Mouse (Mus musculus) midbrain, embryonic 16.5 days (tissue): Measurements from ENCODE around the gene Kbtbd4. TPM values are rescaled to one million over a fixed set of nuclear protein-coding genes. Genes with fewer than 3 reads are reported as not detected.
A peak's percentile ranks its signal among the peaks of the same experiment; 100 is the strongest.

Experiments used
- ATAC-seq: fragments of 200-750 bp; cut with Nextera tagmentation; 2 replicates; pipeline ENCODE4 v1.8.0; 2017; ENCODE audit warnings: moderate TSS enrichment
- H3K27ac ChIP-seq: fragments of 300-500 bp; sonication (generic); 2 replicates; pipeline ENCODE4 v1.5.1; 2014; ENCODE audit warnings: mild to moderate bottlenecking, low read length, mixed read lengths
- H3K27me3 ChIP-seq: fragments of 300-500 bp; sonication (generic); 2 replicates; pipeline ENCODE4 v1.6.1; 2014; ENCODE audit warnings: low read depth, low read length, mixed read lengths; ENCODE audit not compliant: control insufficient read depth, insufficient read depth
- H3K36me3 ChIP-seq: fragments of 300-500 bp; sonication (generic); 2 replicates; pipeline ENCODE4 v1.6.1; 2014; ENCODE audit warnings: mild to moderate bottlenecking, low read length, moderate library complexity, mixed read lengths; ENCODE audit not compliant: control insufficient read depth, insufficient read depth
- H3K4me1 ChIP-seq: fragments of 300-500 bp; sonication (generic); 2 replicates; pipeline ENCODE4 v1.6.1; 2014; ENCODE audit warnings: mild to moderate bottlenecking, low read length, mixed read lengths; ENCODE audit not compliant: control insufficient read depth, insufficient read depth
- H3K4me2 ChIP-seq: fragments of 300-500 bp; sonication (generic); 2 replicates; pipeline ENCODE4 v1.6.1; 2014; ENCODE audit warnings: mild to moderate bottlenecking, low read length, mixed read lengths
- H3K4me3 ChIP-seq: fragments of 300-500 bp; sonication (generic); 2 replicates; pipeline ENCODE4 v1.5.1; 2014; ENCODE audit warnings: low read depth, mild to moderate bottlenecking, low read length, moderate library complexity, mixed read lengths
- H3K9ac ChIP-seq: fragments of 300-500 bp; sonication (generic); 2 replicates; pipeline ENCODE4 v1.6.1; 2014; ENCODE audit warnings: low read depth, low read length, mixed read lengths
- H3K9me3 ChIP-seq: fragments of 300-500 bp; sonication (generic); replicated peaks from 2 replicates; pipeline ENCODE4 v1.6.1; 2014; ENCODE audit warnings: mild to moderate bottlenecking, low read length, mixed read lengths; ENCODE audit not compliant: control insufficient read depth, poor library complexity, severe bottlenecking
- WGBS: fragments of 180-500 bp; shearing (Covaris S2); extraction: QIAGEN DNeasy Blood & Tissue Kit; methylation state at CpG from one replicate; pipeline ENCODE4 v1.1.7; 2014; 5-methylcytosine and 5-hydroxymethylcytosine counted together
- polyA plus RNA-seq: library from polyadenylated mRNA; unstranded; fragments of >200 nt; fragmentation: Nextera tagmentation; extraction: Ambion mirVana; gene quantifications from 2 replicates; pipeline ENCODE4 v1.2.1, GENCODE M21; 2015

Gene Kbtbd4
- polyA plus RNA-seq, 1 experiment from 2014 or later: 62.6 TPM

DNA sequence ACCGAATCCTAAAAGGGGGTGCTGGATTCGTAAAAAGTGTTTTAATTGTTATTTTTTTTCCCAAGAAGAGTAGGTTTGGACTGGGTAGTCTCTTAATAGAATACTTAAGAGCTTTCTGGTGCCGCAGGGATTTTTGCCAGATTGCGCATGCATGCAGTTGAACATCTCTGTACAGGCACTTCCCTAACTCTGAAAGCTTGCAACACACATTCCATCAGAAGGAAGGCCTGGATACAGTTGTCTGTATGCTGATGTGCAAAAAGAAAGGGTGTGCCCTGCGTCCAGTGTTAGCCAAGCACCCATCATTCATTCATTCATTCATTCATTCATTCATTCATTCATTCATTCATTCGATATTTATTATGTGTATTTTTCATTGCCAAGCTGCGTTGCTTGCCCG lies 35.2 kb downstream of the Kbtbd4 start:
- peak; percentile 74 for ATAC-seq
- Histone ChIP-seq H3K9ac (peak overlapping the region; percentile 97), H3K4me2 (peak overlapping the region; percentile 60), H3K27me3 (no peaks in the 10 kb centered on the region), H3K4me1 (peaks cover 36% of the 10 kb centered on the region), H3K36me3 (no peaks in the 10 kb centered on the region), H3K9me3 (no peaks in the 10 kb centered on the region), H3K4me3 (peak overlapping the region; percentile 99), H3K27ac (peak overlapping the region; percentile 94)
- 44% methylated on average over 8 of the region's 8 CpGs for WGBS

DNA sequence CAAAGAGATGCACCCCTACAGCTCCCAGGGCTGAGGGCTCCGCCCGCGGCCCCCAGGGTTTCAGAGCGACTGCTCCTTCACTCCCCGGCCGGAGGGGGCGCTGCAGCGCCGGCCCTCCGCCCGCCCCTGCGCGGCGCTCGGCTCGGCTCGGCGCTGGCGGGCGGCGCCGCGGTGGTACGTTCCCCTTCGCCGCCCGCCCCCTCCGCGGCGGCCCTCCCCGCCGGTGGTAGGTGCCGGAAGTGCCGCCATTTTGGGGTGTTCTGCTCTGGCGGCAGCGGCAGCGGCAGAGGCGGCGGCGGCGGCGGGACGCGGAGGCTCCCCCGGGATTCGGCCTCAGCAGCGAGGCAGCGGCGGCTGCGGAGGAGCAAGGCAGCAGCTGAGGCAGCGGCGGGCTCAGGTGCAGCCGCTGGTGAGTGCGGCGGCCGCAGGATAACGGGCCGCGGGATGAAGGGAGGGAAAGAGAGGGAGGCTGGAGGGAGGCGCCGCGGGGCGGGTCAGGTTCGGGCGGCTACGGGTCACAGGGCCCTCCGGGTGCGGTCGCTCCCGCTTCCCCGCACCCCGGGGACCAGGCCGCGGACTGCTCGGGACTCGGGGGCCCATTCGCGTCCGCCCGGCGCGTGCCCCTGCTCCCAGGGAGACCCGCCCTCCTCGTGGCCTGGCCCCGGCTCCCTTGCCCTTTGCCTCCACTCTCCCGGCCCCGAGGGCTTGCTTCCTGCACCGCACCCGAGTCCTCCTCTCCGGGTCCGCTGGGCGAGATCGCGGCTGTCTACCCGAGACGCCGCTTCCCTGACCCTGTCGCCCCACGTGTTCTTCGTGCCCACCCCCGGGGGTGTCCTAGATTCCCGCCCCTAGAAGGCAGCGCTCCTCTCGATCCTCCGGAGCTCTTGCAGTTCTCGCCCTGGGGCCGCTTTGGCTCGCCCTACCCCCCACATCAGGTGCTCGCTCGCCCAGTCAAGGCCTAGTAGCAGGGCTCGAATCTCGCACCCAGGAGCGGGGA lies 36.0 kb downstream of the Kbtbd4 start, which contains the start of gene Celf1:
TSS of gene Celf1 (plus strand) at position 150 of the 997 bp plus-strand sequence.
- Histone ChIP-seq H3K4me3 (peak within 1 kb of the TSS; percentile 99), H3K4me1 (peaks cover 36% of the 10 kb centered on the region), H3K36me3 (no peaks in the 10 kb centered on the region), H3K9ac (peak within 1 kb of the TSS; percentile 97), H3K4me2 (peak within 1 kb of the TSS; percentile 60), H3K27ac (peak within 1 kb of the TSS; percentile 94), H3K27me3 (no peaks in the 10 kb centered on the region), H3K9me3 (no peaks in the 10 kb centered on the region)
- peak; percentile 97 for ATAC-seq
- under 1% methylated on average over 96 of the region's 113 CpGs for WGBS

DNA sequence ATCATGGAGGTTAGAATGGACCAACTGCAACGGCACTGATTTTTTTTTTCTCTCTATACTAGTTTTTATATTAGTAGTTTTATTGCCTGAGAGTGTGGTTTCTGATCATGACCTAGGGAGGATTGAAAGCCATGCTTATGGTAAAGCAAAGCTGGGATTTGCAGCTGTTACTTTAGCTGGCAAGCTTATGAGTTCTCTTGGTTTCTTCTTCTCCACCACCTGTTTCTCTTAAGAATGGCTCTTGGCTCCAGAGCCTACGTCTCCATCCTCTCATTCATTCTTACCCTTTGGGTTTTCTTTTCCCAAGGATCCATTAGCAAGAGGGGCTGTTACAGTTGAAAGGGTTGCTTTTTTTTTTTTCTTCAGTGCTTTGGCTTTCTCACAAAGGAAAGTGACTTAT lies 37.2 kb downstream of the Kbtbd4 start:
- no peak overlapping the region for H3K27ac ChIP-seq
- H3K9me3 ChIP-seq: no peaks in the 10 kb centered on the region
- H3K36me3 ChIP-seq: no peaks in the 10 kb centered on the region
- no peaks in the 10 kb centered on the region for H3K27me3 ChIP-seq
- 37% methylated on average over 2 of the region's 2 CpGs for WGBS
- peak overlapping the region; percentile 60 for H3K4me2 ChIP-seq
- H3K4me1 ChIP-seq: peaks cover 36% of the 10 kb centered on the region
- H3K9ac ChIP-seq: no peak overlapping the region
- peak overlapping the region; percentile 99 for H3K4me3 ChIP-seq
- no peak for ATAC-seq

DNA sequence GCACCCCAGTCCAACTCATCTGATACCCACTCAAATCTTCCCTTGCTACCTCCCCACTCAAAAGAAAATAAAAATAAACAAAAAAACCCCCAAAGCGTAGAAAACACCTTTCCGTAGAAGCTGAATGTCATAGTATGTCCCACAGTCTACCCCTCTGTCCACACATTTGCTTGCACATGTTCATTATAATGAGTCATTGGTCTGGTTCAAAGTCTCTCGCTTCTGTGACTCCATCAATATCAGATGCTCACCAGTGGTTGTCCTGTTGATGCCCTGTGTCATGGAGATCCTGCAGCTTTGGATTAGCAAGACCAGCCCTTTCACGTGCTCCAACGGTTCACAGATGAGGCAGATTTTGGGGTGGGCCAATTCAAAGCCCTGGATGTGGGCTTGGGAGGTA lies 45.6 kb downstream of the Kbtbd4 start:
- no peak overlapping the region for H3K27ac ChIP-seq
- H3K4me2 ChIP-seq: no peak overlapping the region
- H3K27me3 ChIP-seq: no peaks in the 10 kb centered on the region
- H3K4me3 ChIP-seq: no peak overlapping the region
- H3K36me3 ChIP-seq: no peaks in the 10 kb centered on the region; the same call in 1 of the 2 replicates
- 80% methylated on average over 5 of the region's 5 CpGs for WGBS
- peak; percentile 47; the same call in 1 of the 2 replicates for ATAC-seq
- peaks cover 3% of the 10 kb centered on the region; the same call in 1 of the 2 replicates for H3K4me1 ChIP-seq
- H3K9ac ChIP-seq: no peak overlapping the region
- H3K9me3 ChIP-seq: no peaks in the 10 kb centered on the region

DNA sequence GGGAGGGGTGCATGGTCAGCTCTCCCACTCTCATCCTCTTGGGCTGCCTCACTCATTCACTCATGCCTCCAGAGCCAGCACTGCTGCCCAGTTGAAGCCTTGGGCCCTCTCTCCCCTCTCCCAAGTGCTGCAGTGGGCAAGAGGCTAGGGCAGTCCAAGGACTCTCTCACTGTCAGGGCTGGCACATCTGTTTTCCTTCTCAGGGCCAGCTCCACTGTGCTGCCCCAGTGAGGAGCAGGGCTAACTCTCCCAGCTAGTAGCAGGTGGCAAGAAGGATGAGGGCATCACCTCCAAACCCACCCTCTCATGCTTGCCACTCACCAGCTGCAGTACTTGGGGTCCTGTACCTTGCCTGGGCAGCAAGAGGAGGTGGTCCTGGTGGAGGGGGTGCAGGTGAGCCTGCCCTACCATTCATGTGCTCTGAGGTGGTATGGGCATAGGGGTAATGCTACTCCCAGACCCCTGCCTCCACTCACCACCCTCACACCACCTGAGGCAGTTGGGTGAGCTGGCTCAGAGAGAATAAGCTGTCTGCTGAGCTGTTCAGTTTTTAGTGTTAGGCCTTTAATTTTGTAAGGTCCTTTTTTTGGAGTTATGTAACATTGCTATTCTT lies 46.1 kb downstream of the Kbtbd4 start:
- H3K9me3 ChIP-seq: no peaks in the 10 kb centered on the region
- no peak overlapping the region for H3K4me3 ChIP-seq
- peaks cover 9% of the 10 kb centered on the region for H3K4me1 ChIP-seq
- H3K36me3 ChIP-seq: no peaks in the 10 kb centered on the region; the same call in 1 of the 2 replicates
- no peak overlapping the region for H3K9ac ChIP-seq
- ATAC-seq: peak; percentile 36
- no peak overlapping the region for H3K4me2 ChIP-seq
- H3K27me3 ChIP-seq: no peaks in the 10 kb centered on the region
- no peak overlapping the region for H3K27ac ChIP-seq

DNA sequence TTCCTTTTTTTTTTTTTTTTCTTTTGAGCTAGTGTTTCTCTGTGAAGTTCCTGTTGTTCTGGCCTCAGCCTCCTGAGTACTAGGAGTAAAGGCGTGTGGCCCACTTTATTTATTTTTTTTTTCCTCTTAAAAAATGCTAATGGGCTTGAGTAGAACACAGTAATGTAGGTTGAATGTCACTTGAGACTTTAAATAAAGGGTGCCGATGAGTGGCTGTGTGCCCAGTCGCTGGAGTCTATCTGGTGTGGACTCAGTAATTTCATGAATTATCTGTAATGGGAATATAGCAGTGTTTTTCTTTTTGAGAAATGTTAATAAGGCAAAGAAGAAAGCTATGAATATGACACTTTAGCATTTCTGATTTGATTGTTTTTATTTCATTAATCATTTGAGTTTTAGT lies 48.9 kb downstream of the Kbtbd4 start:
- Histone ChIP-seq H3K27me3 (no peaks in the 10 kb centered on the region), H3K4me2 (no peak overlapping the region), H3K36me3 (no peaks in the 10 kb centered on the region; the same call in 1 of the 2 replicates), H3K9ac (no peak overlapping the region), H3K4me3 (no peak overlapping the region), H3K4me1 (peaks cover 21% of the 10 kb centered on the region), H3K9me3 (no peaks in the 10 kb centered on the region), H3K27ac (no peak overlapping the region)
- ATAC-seq: no peak
- 66% methylated on average over 3 of the region's 3 CpGs for WGBS

DNA sequence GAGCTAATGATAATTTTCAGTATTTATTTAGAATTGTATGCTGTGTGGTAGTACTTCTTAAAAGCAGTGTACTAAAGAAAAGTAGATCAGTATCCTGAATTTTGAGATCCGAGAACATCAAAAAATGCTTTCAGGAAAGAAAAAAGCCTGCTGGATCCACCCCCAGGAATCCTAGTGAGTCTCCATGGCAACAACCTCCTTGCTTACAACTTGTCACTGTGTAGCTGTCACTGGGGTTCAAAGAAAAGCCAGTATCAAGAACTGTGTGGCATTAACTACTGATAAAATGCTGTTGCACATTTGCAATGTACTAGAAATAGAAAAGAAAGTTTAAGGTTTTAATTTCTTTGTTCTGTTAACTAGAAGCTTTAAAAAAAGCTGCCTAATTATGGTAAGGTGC lies 51.5 kb downstream of the Kbtbd4 start:
- peak overlapping the region; percentile 58 for H3K27ac ChIP-seq
- H3K4me1 ChIP-seq: peaks cover 23% of the 10 kb centered on the region
- WGBS: 5% methylated on average over 1 of the region's 1 CpGs
- H3K4me3 ChIP-seq: no peak overlapping the region
- peak overlapping the region; percentile 32 for H3K4me2 ChIP-seq
- no peaks in the 10 kb centered on the region for H3K36me3 ChIP-seq
- no peaks in the 10 kb centered on the region for H3K27me3 ChIP-seq
- ATAC-seq: peak; percentile 83
- no peaks in the 10 kb centered on the region for H3K9me3 ChIP-seq
- H3K9ac ChIP-seq: no peak overlapping the region

DNA sequence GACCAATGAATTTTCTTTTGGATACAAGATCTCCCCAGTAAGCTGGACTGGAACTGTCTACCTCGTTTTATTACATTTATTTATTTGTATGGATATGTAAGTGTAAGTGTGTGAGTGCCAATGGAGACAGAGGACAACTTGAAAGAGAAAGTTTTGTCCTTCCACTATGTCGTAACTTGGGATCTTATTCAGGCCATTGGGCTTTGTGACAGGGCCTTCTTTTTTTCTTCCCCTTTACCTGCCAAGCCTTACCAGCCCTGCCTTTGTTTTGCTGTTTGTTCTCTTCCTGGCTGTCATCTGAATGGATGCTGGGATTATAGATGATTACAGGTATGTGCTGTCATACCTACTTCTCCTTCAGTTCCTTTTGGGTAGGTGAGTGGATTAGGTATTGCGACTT lies 54.3 kb downstream of the Kbtbd4 start:
- 86% methylated on average over 3 of the region's 3 CpGs for WGBS

DNA sequence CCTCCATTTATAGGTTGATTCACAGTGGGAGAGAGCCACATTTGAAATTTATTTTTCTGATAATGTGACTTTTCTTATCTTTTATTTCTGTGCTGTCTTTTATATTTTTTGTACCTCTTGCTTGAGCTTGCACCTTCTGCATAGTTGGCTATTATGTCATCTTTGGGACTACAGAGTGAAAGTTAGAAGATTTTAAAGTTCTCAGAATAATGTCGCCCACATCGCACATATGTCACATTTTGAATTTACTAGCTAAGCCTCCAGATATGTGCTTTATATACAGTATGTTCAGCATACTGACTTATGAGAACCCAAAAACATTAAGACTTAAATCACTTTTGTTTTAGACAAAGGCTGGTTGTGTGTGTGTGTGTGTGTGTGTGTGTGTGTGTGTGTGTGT lies 55.5 kb downstream of the Kbtbd4 start:
- no peaks in the 10 kb centered on the region for H3K27me3 ChIP-seq
- no peak overlapping the region for H3K4me3 ChIP-seq
- no peak overlapping the region for H3K9ac ChIP-seq
- H3K9me3 ChIP-seq: no peaks in the 10 kb centered on the region
- H3K4me1 ChIP-seq: peaks cover 28% of the 10 kb centered on the region
- no peaks in the 10 kb centered on the region for H3K36me3 ChIP-seq
- WGBS: 89% methylated on average over 2 of the region's 2 CpGs
- H3K27ac ChIP-seq: no peak overlapping the region
- ATAC-seq: no peak
- H3K4me2 ChIP-seq: no peak overlapping the region

More for the DNA sequence above, 54.3 kb downstream of the Kbtbd4 start:
- Histone ChIP-seq H3K9me3 (no peaks in the 10 kb centered on the region), H3K27ac (no peak overlapping the region), H3K4me3 (no peak overlapping the region), H3K4me1 (peaks cover 25% of the 10 kb centered on the region), H3K9ac (no peak overlapping the region), H3K4me2 (no peak overlapping the region), H3K27me3 (no peaks in the 10 kb centered on the region), H3K36me3 (no peaks in the 10 kb centered on the region)
- ATAC-seq: no peak
